Mouse (Mus musculus): Measurements from ENCODE around the gene Rai1.

- TF ChIP-seq MAFK (IDR thresholded peaks at IDR 0.05; ENCODE audit: insufficient replicate concordance, low read length), result no peak
- TF ChIP-seq EP300 (IDR thresholded peaks at IDR 0.05; ENCODE audit: low read length), result no peak
- no peak for TF ChIP-seq SIN3A (IDR thresholded peaks at IDR 0.05; ENCODE audit: low read length)
Measured at GRCm38 (mm10) chr11:60213266-60213665, 108.5 kb downstream of the Rai1 start.

Data from CH12.LX (cell line).